Mouse (Mus musculus): Measurements from ENCODE around the gene Zbtb22. TPM values are rescaled to one million over a fixed set of nuclear protein-coding genes. Genes with fewer than 3 reads are reported as not detected.
"Not testable (repeated sequence)": the region's sequence is repeated elsewhere in the genome, so short reads cannot be mapped to it uniquely, and the experiment has no call there.

Zbtb22 gene
- polyA plus RNA-seq, 1 experiment from 2014 or later, result 17.0 TPM

GRCm38 (mm10) chr17:33904835-33905234, 10.9 kb upstream of the Zbtb22 start, which contains the start of gene Platr17:
Gene Platr17 (plus strand): TSS chr17:33905135.
- H3K27me3 ChIP-seq (replicated peaks); H3K27ac ChIP-seq (ENCODE audit: poor library complexity, severe bottlenecking); H3K4me3 ChIP-seq; H3K9ac ChIP-seq; H3K4me2 ChIP-seq; ATAC-seq (ENCODE audit: insufficient number of reproducible peaks, low FRiP score); H3K36me3 ChIP-seq; H3K9me3 ChIP-seq (replicated peaks): not testable (repeated sequence)
- WGBS, result 34% methylated on average over 4 of the region's 4 CpGs
- H3K4me1 ChIP-seq (replicated peaks), result peaks cover 16% of the 10 kb centered on the region; the same call in 1 of the 2 replicates

- peak; percentile 48 for ATAC-seq (ENCODE audit: insufficient number of reproducible peaks, low FRiP score)
Measured at GRCm38 (mm10) chr17:33908331-33909076, 7.2 kb upstream of the Zbtb22 start.

GRCm38 (mm10) chr17:33909077-33909868, 6.4 kb upstream of the Zbtb22 start, which contains the start of gene Daxx:
Gene Daxx (plus strand): TSS chr17:33909414.
- Histone ChIP-seq H3K4me3 (peak within 1 kb of the TSS; percentile 94), H3K9me3 (replicated peaks) (no peaks in the 10 kb centered on the region), H3K9ac (peak within 1 kb of the TSS; percentile 94), H3K4me1 (replicated peaks) (peaks cover 16% of the 10 kb centered on the region), H3K27ac (ENCODE audit: poor library complexity, severe bottlenecking) (peak within 1 kb of the TSS; percentile 92), H3K4me2 (peak within 1 kb of the TSS; percentile 100), H3K27me3 (replicated peaks) (no peaks in the 10 kb centered on the region), H3K36me3 (peaks cover 35% of the 10 kb centered on the region)
- peak; percentile 95 for ATAC-seq (ENCODE audit: insufficient number of reproducible peaks, low FRiP score)
- WGBS, result under 1% methylated on average over 68 of the region's 68 CpGs

More at GRCm38 (mm10) chr17:33908331-33909076, 7.2 kb upstream of the Zbtb22 start:
- H3K27me3 ChIP-seq (replicated peaks), result no peaks in the 10 kb centered on the region
- under 1% methylated on average over 44 of the region's 44 CpGs for WGBS
- H3K4me3 ChIP-seq, result peak overlapping the region; percentile 94
- H3K27ac ChIP-seq (ENCODE audit: poor library complexity, severe bottlenecking), result peak overlapping the region; percentile 92
- no peaks in the 10 kb centered on the region for H3K9me3 ChIP-seq (replicated peaks)
- peaks cover 16% of the 10 kb centered on the region for H3K4me1 ChIP-seq (replicated peaks)
- H3K36me3 ChIP-seq, result peaks cover 28% of the 10 kb centered on the region
- H3K9ac ChIP-seq, result peak overlapping the region; percentile 77
- peak overlapping the region; percentile 100 for H3K4me2 ChIP-seq

GRCm38 (mm10) chr17:33909869-33910250, 5.8 kb upstream of the Zbtb22 start:
- ATAC-seq (ENCODE audit: insufficient number of reproducible peaks, low FRiP score), result peak; percentile 5; the same call in 1 of the 2 replicates
- H3K4me1 ChIP-seq (replicated peaks), result peaks cover 19% of the 10 kb centered on the region
- 0% methylated on average over 14 of the region's 14 CpGs for WGBS

GRCm38 (mm10) chr17:33910346-33911051, 5.2 kb upstream of the Zbtb22 start:
- 44% methylated on average over 11 of the region's 11 CpGs for WGBS
- H3K9me3 ChIP-seq (replicated peaks), result no peaks in the 10 kb centered on the region
- H3K4me2 ChIP-seq, result peak overlapping the region; percentile 100
- peak overlapping the region; percentile 92 for H3K27ac ChIP-seq (ENCODE audit: poor library complexity, severe bottlenecking)
- H3K4me3 ChIP-seq, result peak overlapping the region; percentile 94
- peaks cover 24% of the 10 kb centered on the region for H3K4me1 ChIP-seq (replicated peaks)
- ATAC-seq (ENCODE audit: insufficient number of reproducible peaks, low FRiP score), result no peak
- H3K9ac ChIP-seq, result peak overlapping the region; percentile 94
- H3K36me3 ChIP-seq, result peaks cover 45% of the 10 kb centered on the region
- no peaks in the 10 kb centered on the region for H3K27me3 ChIP-seq (replicated peaks)

More at GRCm38 (mm10) chr17:33909869-33910250, 5.8 kb upstream of the Zbtb22 start:
- Histone ChIP-seq H3K9me3 (replicated peaks) (no peaks in the 10 kb centered on the region), H3K9ac (peak overlapping the region; percentile 94), H3K27me3 (replicated peaks) (no peaks in the 10 kb centered on the region), H3K4me2 (peak overlapping the region; percentile 100), H3K36me3 (peaks cover 41% of the 10 kb centered on the region), H3K27ac (ENCODE audit: poor library complexity, severe bottlenecking) (peak overlapping the region; percentile 92), H3K4me3 (peak overlapping the region; percentile 94)

GRCm38 (mm10) chr17:33911052-33911812, 4.5 kb upstream of the Zbtb22 start:
- 90% methylated on average over 31 of the region's 31 CpGs for WGBS
- ATAC-seq (ENCODE audit: insufficient number of reproducible peaks, low FRiP score), result no peak
- H3K27me3 ChIP-seq (replicated peaks), result no peaks in the 10 kb centered on the region
- no peak overlapping the region for H3K4me3 ChIP-seq
- no peak overlapping the region for H3K4me2 ChIP-seq
- no peak overlapping the region for H3K27ac ChIP-seq (ENCODE audit: poor library complexity, severe bottlenecking)
- peaks cover 24% of the 10 kb centered on the region for H3K4me1 ChIP-seq (replicated peaks)
- peaks cover 45% of the 10 kb centered on the region for H3K36me3 ChIP-seq
- H3K9ac ChIP-seq, result no peak overlapping the region
- H3K9me3 ChIP-seq (replicated peaks), result no peaks in the 10 kb centered on the region

- H3K4me1 ChIP-seq (replicated peaks), result peaks cover 27% of the 10 kb centered on the region
- H3K9me3 ChIP-seq (replicated peaks), result no peaks in the 10 kb centered on the region
- ATAC-seq (ENCODE audit: insufficient number of reproducible peaks, low FRiP score), result no peak
- H3K36me3 ChIP-seq, result peaks cover 45% of the 10 kb centered on the region
- H3K4me3 ChIP-seq, result no peak overlapping the region
- no peak overlapping the region for H3K27ac ChIP-seq (ENCODE audit: poor library complexity, severe bottlenecking)
- H3K27me3 ChIP-seq (replicated peaks), result no peaks in the 10 kb centered on the region
- H3K4me2 ChIP-seq, result no peak overlapping the region
- 91% methylated on average over 28 of the region's 28 CpGs for WGBS
- H3K9ac ChIP-seq, result no peak overlapping the region
Measured at GRCm38 (mm10) chr17:33911813-33912414, 3.8 kb upstream of the Zbtb22 start.

GRCm38 (mm10) chr17:33913264-33913663, 2.4 kb upstream of the Zbtb22 start:
- H3K4me3 ChIP-seq, result no peak overlapping the region
- H3K36me3 ChIP-seq, result peaks cover 58% of the 10 kb centered on the region
- no peak overlapping the region for H3K9ac ChIP-seq
- no peak overlapping the region for H3K4me2 ChIP-seq
- peaks cover 32% of the 10 kb centered on the region for H3K4me1 ChIP-seq (replicated peaks)
- WGBS, result 91% methylated on average over 10 of the region's 10 CpGs
- no peaks in the 10 kb centered on the region for H3K9me3 ChIP-seq (replicated peaks)
- H3K27ac ChIP-seq (ENCODE audit: poor library complexity, severe bottlenecking), result no peak overlapping the region
- no peaks in the 10 kb centered on the region for H3K27me3 ChIP-seq (replicated peaks)
- ATAC-seq (ENCODE audit: insufficient number of reproducible peaks, low FRiP score), result no peak

GRCm38 (mm10) chr17:33913905-33914304, 1.8 kb upstream of the Zbtb22 start:
- Histone ChIP-seq H3K9me3 (replicated peaks) (no peaks in the 10 kb centered on the region), H3K4me3 (no peak overlapping the region), H3K4me2 (no peak overlapping the region), H3K9ac (no peak overlapping the region), H3K27ac (ENCODE audit: poor library complexity, severe bottlenecking) (no peak overlapping the region), H3K27me3 (replicated peaks) (no peaks in the 10 kb centered on the region), H3K36me3 (peaks cover 61% of the 10 kb centered on the region), H3K4me1 (replicated peaks) (peaks cover 34% of the 10 kb centered on the region)
- ATAC-seq (ENCODE audit: insufficient number of reproducible peaks, low FRiP score), result no peak
- 94% methylated on average over 8 of the region's 8 CpGs for WGBS

GRCm38 (mm10) chr17:33914969-33915391, 724 bp upstream of the Zbtb22 start:
- Histone ChIP-seq H3K4me2 (peak overlapping the region; percentile 79), H3K9ac (0 out of 2 replicates have a peak overlapping the region, but pooled peaks have one; percentile 40), H3K27me3 (replicated peaks) (no peaks in the 10 kb centered on the region), H3K36me3 (peaks cover 61% of the 10 kb centered on the region), H3K4me3 (no peak overlapping the region), H3K4me1 (replicated peaks) (peaks cover 38% of the 10 kb centered on the region), H3K27ac (ENCODE audit: poor library complexity, severe bottlenecking) (no peak overlapping the region), H3K9me3 (replicated peaks) (no peaks in the 10 kb centered on the region)
- ATAC-seq (ENCODE audit: insufficient number of reproducible peaks, low FRiP score), result no peak
- WGBS, result 69% methylated on average over 13 of the region's 13 CpGs

All from heart, embryonic 12.5 days (tissue).